Mouse (Mus musculus) forebrain, embryonic 14.5 days (tissue): ENCODE measurements around the gene Coq2. TPM values are rescaled to one million over a fixed set of nuclear protein-coding genes. Genes with fewer than 3 reads are reported as not detected.

Experiments used
- ATAC-seq: fragments of 200-750 bp; cut with Nextera tagmentation; 2 replicates; pipeline ENCODE4 v1.8.0; 2017; ENCODE audit warnings: mild to moderate bottlenecking, moderate library complexity
- DNase-seq: peaks from one replicate; pipeline ENCODE4 v3.0.0-alpha.2; 2015; ENCODE audit warnings: low spot score
- H3K27ac ChIP-seq: fragments of 300-500 bp; sonication (generic); 2 replicates; pipeline ENCODE4 v1.5.1; 2014; ENCODE audit warnings: low read depth, mild to moderate bottlenecking, control low read depth, low read length, moderate library complexity
- H3K27me3 ChIP-seq: fragments of 300-500 bp; sonication (generic); replicated peaks from 2 replicates; pipeline ENCODE4 v1.6.1; 2014; ENCODE audit warnings: low read length, control low read depth, mixed read lengths; ENCODE audit not compliant: control insufficient read depth, insufficient read depth
- H3K36me3 ChIP-seq: fragments of 300-500 bp; sonication (generic); 2 replicates; pipeline ENCODE4 v1.6.1; 2014; ENCODE audit warnings: low read length, control low read depth; ENCODE audit not compliant: control insufficient read depth, insufficient read depth
- H3K4me1 ChIP-seq: fragments of 300-500 bp; sonication (generic); 2 replicates; pipeline ENCODE4 v1.6.1; 2014; ENCODE audit warnings: antibody characterized with exemption, low read length, control low read depth; ENCODE audit not compliant: control insufficient read depth, insufficient read depth
- H3K4me2 ChIP-seq: fragments of 300-500 bp; sonication (generic); 2 replicates; pipeline ENCODE4 v1.6.1; 2014; ENCODE audit warnings: mild to moderate bottlenecking, control low read depth, low read length
- H3K4me3 ChIP-seq: fragments of 300-500 bp; sonication (generic); 2 replicates; pipeline ENCODE4 v1.5.1; 2014; ENCODE audit warnings: low read depth, low read length, control low read depth
- H3K9ac ChIP-seq: fragments of 300-500 bp; sonication (generic); 2 replicates; pipeline ENCODE4 v1.6.1; 2014; ENCODE audit warnings: mild to moderate bottlenecking, low read length, control low read depth, moderate library complexity
- H3K9me3 ChIP-seq: fragments of 300-500 bp; sonication (generic); replicated peaks from 2 replicates; pipeline ENCODE4 v1.6.1; 2016; ENCODE audit warnings: low read length, control low read depth, mixed read lengths; ENCODE audit not compliant: control insufficient read depth
- WGBS: fragments of 180-500 bp; shearing (Covaris S2); extraction: QIAGEN DNeasy Blood & Tissue Kit; methylation state at CpG from one replicate; pipeline ENCODE4 v1.1.7; 2014; 5-methylcytosine and 5-hydroxymethylcytosine counted together
- polyA plus RNA-seq: library from polyadenylated mRNA; unstranded; fragments of >200 nt; fragmentation: Nextera tagmentation; extraction: Ambion mirVana; gene quantifications from 2 replicates; pipeline ENCODE4 v1.2.1, GENCODE M21; 2014

Coq2 gene
- polyA plus RNA-seq, 1 experiment from 2014 or later: 49.9 TPM

DNA sequence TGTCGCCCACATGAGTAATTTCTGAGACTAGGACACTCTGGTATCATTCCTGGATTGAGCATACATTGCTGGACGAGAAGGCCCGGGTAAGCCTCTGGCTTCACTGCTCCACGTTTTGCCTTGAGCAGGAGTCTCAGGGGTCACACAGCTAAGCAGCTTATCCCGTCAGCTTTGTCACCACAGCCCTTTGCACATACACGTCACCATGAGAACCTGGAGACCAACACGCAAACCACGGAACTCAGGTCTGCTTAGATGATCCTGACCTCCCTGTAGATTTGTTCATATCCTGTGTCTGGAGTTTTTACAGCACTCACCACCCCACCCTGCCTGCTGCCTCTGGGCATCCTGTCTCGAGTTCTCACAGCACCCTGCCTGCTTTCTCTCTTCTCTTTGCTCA lies 54.0 kb downstream of the Coq2 start:
- 69% methylated on average over 9 of the region's 9 CpGs for WGBS
- Histone ChIP-seq H3K4me3 (no peak overlapping the region), H3K9me3 (no peaks in the 10 kb centered on the region), H3K36me3 (no peaks in the 10 kb centered on the region), H3K4me2 (no peak overlapping the region), H3K27ac (no peak overlapping the region), H3K9ac (no peak overlapping the region), H3K27me3 (no peaks in the 10 kb centered on the region), H3K4me1 (no peaks in the 10 kb centered on the region)
- ATAC-seq: no peak
- no peak for DNase-seq

DNA sequence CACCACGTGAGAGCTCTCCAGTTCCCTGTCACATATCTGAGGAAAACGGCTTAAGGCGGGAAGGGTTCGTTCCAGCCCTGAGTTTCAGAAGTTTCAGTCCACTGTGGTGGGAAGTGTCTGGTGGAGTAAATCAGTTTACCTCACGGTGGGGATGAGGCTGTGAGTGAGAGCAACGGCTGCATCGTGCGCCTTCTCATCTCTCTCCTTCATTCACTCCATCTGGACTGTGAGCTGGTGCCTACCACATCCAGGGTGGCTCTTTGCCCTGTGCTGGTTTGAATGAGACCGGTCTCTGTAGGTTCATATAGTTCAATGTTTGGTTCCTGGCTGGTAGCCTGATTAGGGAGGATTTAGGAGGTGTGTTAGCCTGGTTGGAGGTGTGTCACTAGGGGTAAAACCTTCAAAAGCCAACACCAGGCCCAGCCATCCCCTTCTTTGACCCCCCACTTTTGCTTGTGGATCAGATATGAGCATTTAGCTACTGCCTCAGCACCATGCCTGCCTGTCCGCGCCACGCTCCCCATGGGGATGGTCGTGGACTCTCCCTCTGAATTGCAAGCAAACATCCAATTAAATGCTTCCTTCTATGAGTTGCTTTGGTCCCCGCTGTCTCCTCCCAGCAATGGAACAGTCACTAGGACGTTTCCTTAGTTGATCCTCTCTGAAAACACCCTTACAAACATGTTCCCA lies 55.2 kb downstream of the Coq2 start:
- H3K9me3 ChIP-seq: no peaks in the 10 kb centered on the region
- no peak overlapping the region for H3K4me3 ChIP-seq
- 90% methylated on average over 15 of the region's 15 CpGs for WGBS
- no peak for ATAC-seq
- no peaks in the 10 kb centered on the region for H3K4me1 ChIP-seq
- no peak overlapping the region for H3K27ac ChIP-seq
- H3K9ac ChIP-seq: no peak overlapping the region
- no peaks in the 10 kb centered on the region for H3K36me3 ChIP-seq
- DNase-seq: no peak
- no peaks in the 10 kb centered on the region for H3K27me3 ChIP-seq
- no peak overlapping the region for H3K4me2 ChIP-seq

DNA sequence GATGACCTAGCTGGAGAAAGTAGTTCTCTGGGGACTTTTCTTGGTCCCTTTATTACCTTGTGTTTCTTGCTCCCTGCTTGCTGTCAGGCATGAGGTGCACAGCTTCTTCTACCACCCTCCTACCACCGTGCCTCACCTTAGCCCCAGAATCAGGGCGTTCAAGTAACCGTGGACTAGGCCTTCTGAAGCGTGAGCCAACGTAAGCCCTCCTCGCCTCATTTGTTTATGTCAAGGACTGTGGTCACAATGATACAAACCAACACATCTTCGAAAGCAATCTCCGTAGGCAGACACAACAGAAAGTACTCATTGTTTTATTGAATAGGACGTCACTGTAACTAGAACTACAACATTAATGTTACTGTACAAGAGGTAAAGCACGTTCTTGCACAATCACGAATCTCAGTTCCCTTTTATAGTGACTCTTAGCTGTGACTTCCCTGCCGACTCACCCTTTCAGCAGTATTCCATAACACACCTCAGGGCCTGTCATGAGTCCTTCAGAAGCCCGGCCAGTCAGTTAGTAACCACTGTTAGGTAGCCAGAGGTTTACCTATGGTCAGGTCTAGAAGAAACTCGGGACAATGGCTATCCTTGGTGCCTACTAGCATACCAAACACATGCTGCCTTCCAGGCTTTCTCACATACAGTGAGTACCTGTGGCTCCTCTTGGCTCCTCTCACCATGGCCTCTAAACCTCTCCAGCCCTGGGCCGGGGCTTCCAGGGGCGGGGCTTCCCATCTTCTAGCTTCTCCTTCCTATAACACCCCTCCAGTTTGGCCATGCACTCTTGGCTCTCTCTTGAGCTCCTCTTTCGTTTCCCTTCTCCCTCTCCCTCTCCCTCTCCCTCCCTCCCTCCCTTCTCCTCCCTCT lies 60.8 kb downstream of the Coq2 start:
- no peaks in the 10 kb centered on the region for H3K36me3 ChIP-seq
- no peaks in the 10 kb centered on the region for H3K9me3 ChIP-seq
- DNase-seq (no peak), ATAC-seq (no peak)
- no peak overlapping the region for H3K4me2 ChIP-seq
- H3K27me3 ChIP-seq: no peaks in the 10 kb centered on the region
- no peaks in the 10 kb centered on the region for H3K4me1 ChIP-seq
- no peak overlapping the region for H3K27ac ChIP-seq
- no peak overlapping the region for H3K9ac ChIP-seq
- 87% methylated on average over 17 of the region's 17 CpGs for WGBS
- H3K4me3 ChIP-seq: no peak overlapping the region

DNA sequence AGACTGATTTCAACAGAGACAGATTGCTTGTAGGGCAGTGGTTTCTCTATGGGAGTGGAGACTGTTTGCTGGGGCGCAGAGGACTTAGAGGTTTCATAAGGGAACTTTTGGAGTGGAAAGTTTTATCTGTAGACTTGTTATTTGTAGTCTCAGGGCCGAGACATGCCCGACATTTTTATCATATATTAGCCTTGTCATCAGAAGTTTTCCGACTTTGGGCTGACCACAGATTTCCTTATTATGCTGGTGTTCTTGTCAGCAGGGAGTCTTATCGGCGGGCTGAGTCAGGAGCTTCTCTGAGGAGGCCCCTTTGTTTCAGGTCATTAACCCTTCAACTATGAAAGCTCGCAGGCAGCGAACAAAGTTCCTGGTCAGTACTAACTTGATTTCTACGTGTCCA lies 67.1 kb downstream of the Coq2 start:
- H3K27ac ChIP-seq: no peak overlapping the region
- no peak overlapping the region for H3K4me3 ChIP-seq
- H3K9ac ChIP-seq: no peak overlapping the region
- no peaks in the 10 kb centered on the region for H3K9me3 ChIP-seq
- H3K27me3 ChIP-seq: no peaks in the 10 kb centered on the region
- no peaks in the 10 kb centered on the region for H3K4me1 ChIP-seq
- ATAC-seq (no peak), DNase-seq (no peak)
- H3K4me2 ChIP-seq: no peak overlapping the region
- WGBS: 91% methylated on average over 9 of the region's 9 CpGs
- H3K36me3 ChIP-seq: no peaks in the 10 kb centered on the region

DNA sequence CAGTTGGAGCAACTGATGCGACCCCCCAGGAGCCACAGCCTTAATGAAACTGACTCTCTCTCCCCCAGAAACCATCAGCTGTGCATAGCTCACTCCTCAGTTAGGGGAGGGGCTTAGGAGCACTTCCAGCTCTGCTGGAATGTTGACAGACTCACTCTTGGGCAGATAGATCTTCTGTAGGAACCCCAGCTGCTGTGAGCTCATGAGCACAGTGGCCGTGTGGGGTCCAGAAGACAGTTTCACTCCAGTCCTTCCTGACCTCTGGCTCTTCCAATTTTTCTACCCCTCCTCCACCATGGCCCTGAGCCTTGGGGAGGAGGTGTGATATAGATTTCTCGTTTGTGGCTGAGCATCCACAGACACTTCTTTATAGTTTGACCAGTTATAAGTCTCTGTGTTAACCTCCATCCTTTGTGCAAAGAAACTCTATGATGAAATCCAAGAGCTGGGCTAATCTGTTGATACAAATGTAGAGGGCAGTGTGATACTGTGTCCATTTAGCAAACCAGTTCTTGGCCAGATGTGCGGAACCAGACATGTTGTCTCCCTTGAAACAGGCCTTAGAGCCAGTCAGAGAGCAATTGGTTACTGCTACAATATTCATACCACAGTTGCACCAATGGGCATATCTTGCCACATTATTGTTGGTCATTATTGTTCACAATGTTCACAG lies 67.7 kb downstream of the Coq2 start:
- ATAC-seq (no peak), DNase-seq (no peak)
- H3K9ac ChIP-seq: no peak overlapping the region
- H3K9me3 ChIP-seq: no peaks in the 10 kb centered on the region
- WGBS: 80% methylated on average over 4 of the region's 4 CpGs
- no peaks in the 10 kb centered on the region for H3K36me3 ChIP-seq
- no peak overlapping the region for H3K27ac ChIP-seq
- H3K27me3 ChIP-seq: no peaks in the 10 kb centered on the region
- H3K4me2 ChIP-seq: no peak overlapping the region
- no peaks in the 10 kb centered on the region for H3K4me1 ChIP-seq
- H3K4me3 ChIP-seq: no peak overlapping the region

DNA sequence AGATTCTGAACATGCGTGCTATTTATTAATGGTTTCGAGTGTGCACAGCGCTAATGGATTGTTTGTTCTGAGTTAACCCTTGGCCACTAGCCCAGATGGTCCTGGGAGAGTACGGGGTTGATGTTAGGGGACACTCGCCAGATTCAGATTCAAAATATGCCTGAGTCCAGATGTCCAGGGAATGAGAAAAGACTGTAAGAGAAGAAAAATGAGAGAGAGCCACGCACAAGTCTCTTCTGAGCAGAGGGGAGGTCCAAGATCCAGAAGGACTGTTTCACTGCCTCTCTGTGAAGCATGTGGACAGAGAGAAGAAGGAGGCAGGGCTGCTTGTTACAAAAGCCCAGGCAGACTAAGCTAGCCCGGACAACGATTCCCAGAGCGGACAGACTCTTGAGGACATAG lies 69.1 kb downstream of the Coq2 start:
- Histone ChIP-seq H3K4me1 (no peaks in the 10 kb centered on the region), H3K4me3 (no peak overlapping the region), H3K9ac (no peak overlapping the region), H3K9me3 (no peaks in the 10 kb centered on the region), H3K4me2 (no peak overlapping the region), H3K27me3 (no peaks in the 10 kb centered on the region), H3K36me3 (no peaks in the 10 kb centered on the region), H3K27ac (no peak overlapping the region)
- 76% methylated on average over 9 of the region's 9 CpGs for WGBS
- DNase-seq (no peak), ATAC-seq (no peak)

Other genes starting within 250 kb of the Coq2 start
- 9.8 and 10.5 TPM in 2 replicates for gene Lin54, start 174.5 kb downstream of the Coq2 start, polyA plus RNA-seq
- 203 and 211 TPM in 2 replicates for gene Cops4, start 156.8 kb downstream of the Coq2 start, polyA plus RNA-seq
- 0.31 and 0.41 TPM in 2 replicates for gene Plac8, start 102.9 kb downstream of the Coq2 start, polyA plus RNA-seq
- gene Hpse, start 44.6 kb upstream of the Coq2 start, polyA plus RNA-seq: 0.33 and 0.41 TPM in 2 replicates
- 16.0 and 20.5 TPM in 2 replicates for gene Helq, start 123.5 kb upstream of the Coq2 start, polyA plus RNA-seq
- 156 and 172 TPM in 2 replicates for gene Mrps18c, start 123.5 kb upstream of the Coq2 start, polyA plus RNA-seq
- 11.8 and 13.4 TPM in 2 replicates for gene Abraxas1, start 145.8 kb upstream of the Coq2 start, polyA plus RNA-seq
- 0.33 and 0.69 TPM in 2 replicates for gene Gpat3, start 170.6 kb upstream of the Coq2 start, polyA plus RNA-seq